Mouse (Mus musculus) myocyte (in vitro differentiated cells): ENCODE measurements around the gene Gm9857. TPM values are rescaled to one million over a fixed set of nuclear protein-coding genes. Genes with fewer than 3 reads are reported as not detected.

Experiments used
- H3K27me3 ChIP-seq: one replicate; pipeline ENCODE4 v1.6.1; 2011; ENCODE audit not compliant: control insufficient read depth, insufficient read depth, insufficient read length
- H3K36me3 ChIP-seq: one replicate; pipeline ENCODE4 v1.6.1; 2011; ENCODE audit not compliant: control insufficient read depth, insufficient read depth
- H3K4me2 ChIP-seq: one replicate; pipeline ENCODE4 v1.6.1; 2011; ENCODE audit warnings: low read depth, control low read depth
- H3K4me3 ChIP-seq: one replicate; pipeline ENCODE4 v1.5.1; 2011; ENCODE audit warnings: mild to moderate bottlenecking, control low read depth, moderate library complexity
- H3K79me2 ChIP-seq: one replicate; pipeline ENCODE4 v1.6.1; 2011; ENCODE audit not compliant: control insufficient read depth, insufficient read depth
- H3ac ChIP-seq: one replicate; pipeline ENCODE4 v1.6.1; 2011; ENCODE audit not compliant: control insufficient read depth, insufficient read length
- CEBPB ChIP-seq: IDR thresholded peaks from 2 replicates; pipeline ENCODE4 v1.6.1; 2011; ENCODE audit warnings: mild to moderate bottlenecking, moderate library complexity; ENCODE audit not compliant: poor library complexity, insufficient read depth, severe bottlenecking
- E2F4 ChIP-seq: IDR thresholded peaks from one replicate; pipeline ENCODE4 v1.6.1; 2011; ENCODE audit warnings: mild to moderate bottlenecking, control low read depth, moderate library complexity; ENCODE audit not compliant: insufficient read depth
- MAX ChIP-seq: IDR thresholded peaks from one replicate; pipeline ENCODE4 v1.6.1; 2011; ENCODE audit warnings: low read depth, mild to moderate bottlenecking, control low read depth
- MYOD1 ChIP-seq, 3 experiments: IDR thresholded peaks; one replicate each; pipeline ENCODE4 v1.6.1; 2011; ENCODE audit warnings: control low read depth in 2 of 3, low read depth in 2 of 3, mild to moderate bottlenecking in 2 of 3, moderate library complexity in 1 of 3; ENCODE audit not compliant: insufficient read length in 2 of 3, control insufficient read depth in 1 of 3
- MYOG ChIP-seq, 3 experiments: IDR thresholded peaks; one replicate each; pipeline ENCODE4 v1.6.1; 2011; ENCODE audit warnings: control low read depth in 2 of 3, low read depth in 2 of 3, mild to moderate bottlenecking in 2 of 3; ENCODE audit not compliant: insufficient read length in 2 of 3, control insufficient read depth in 1 of 3, insufficient read depth in 1 of 3
- POLR2A ChIP-seq: IDR thresholded peaks from one replicate; pipeline ENCODE4 v1.6.1; 2011; ENCODE audit warnings: low read depth, mild to moderate bottlenecking, control low read depth, moderate library complexity; ENCODE audit not compliant: insufficient read length
- POLR2AphosphoS2 ChIP-seq: IDR thresholded peaks from one replicate; pipeline ENCODE4 v1.6.1; 2011; ENCODE audit warnings: low read depth, control low read depth; ENCODE audit not compliant: insufficient read length
- REST ChIP-seq: IDR thresholded peaks from one replicate; pipeline ENCODE4 v1.6.1; 2011; ENCODE audit warnings: mild to moderate bottlenecking, control low read depth, moderate library complexity; ENCODE audit not compliant: insufficient read depth, insufficient read length
- SRF ChIP-seq: IDR thresholded peaks from one replicate; pipeline ENCODE4 v1.6.1; 2011; ENCODE audit warnings: low read depth; ENCODE audit not compliant: control insufficient read depth, insufficient read length
- TCF12 ChIP-seq: IDR thresholded peaks from one replicate; pipeline ENCODE4 v1.6.1; 2011; ENCODE audit warnings: mild to moderate bottlenecking, control low read depth; ENCODE audit not compliant: poor library complexity, insufficient read depth, severe bottlenecking
- TCF3 ChIP-seq: IDR thresholded peaks from one replicate; pipeline ENCODE4 v1.6.1; 2011; ENCODE audit warnings: low read depth, control low read depth; ENCODE audit not compliant: insufficient read length
- USF1 ChIP-seq: IDR thresholded peaks from one replicate; pipeline ENCODE4 v1.6.1; 2011; ENCODE audit warnings: low read depth, mild to moderate bottlenecking, control low read depth, moderate library complexity
- polyA plus RNA-seq: library from polyadenylated mRNA; unstranded; fragments of >200 nt; fragmentation: generic; extraction: Trizol; gene quantifications from one replicate; pipeline ENCODE4 v1.2.1, GENCODE M21; 2012; ENCODE audit warnings: missing spikeins

Gene Gm9857
- polyA plus RNA-seq, 1 experiment = not detected

DNA sequence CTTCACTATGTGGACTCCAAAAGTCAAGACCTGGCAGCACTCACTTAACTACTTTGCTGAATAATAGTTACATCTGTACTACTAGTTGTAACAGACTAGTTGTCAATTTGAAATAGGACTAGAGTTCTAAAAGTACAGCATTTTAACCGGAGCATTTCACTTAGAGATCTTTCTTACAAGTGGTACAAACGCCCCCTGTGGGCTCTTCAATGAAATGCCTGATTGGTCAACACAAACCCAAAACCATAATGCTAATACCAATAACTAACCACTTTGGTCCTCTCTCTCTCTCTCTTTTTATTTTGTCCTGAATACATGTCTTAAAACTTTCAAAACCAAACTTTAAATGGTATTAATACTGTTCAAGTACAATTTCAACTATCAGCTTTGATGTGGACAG lies 38.2 kb downstream of the Gm9857 start:
- H3ac ChIP-seq = no peak overlapping the region
- peaks cover 63% of the 10 kb centered on the region for H3K36me3 ChIP-seq
- TF ChIP-seq SRF (no peak), POLR2AphosphoS2 (no peak), MAX (no peak), MYOD1 (IDR thresholded peaks at IDR 0.05; ENCODE audit: control insufficient read depth in 1 of 3, insufficient read length in 2 of 3, low read depth in 2 of 3) (no peak), TCF3 (no peak), CEBPB (no peak), POLR2A (no peak), TCF12 (no peak), USF1 (no peak), MYOG (IDR thresholded peaks at IDR 0.05; ENCODE audit: control insufficient read depth in 1 of 3, insufficient read depth in 1 of 3, insufficient read length in 2 of 3, low read depth in 2 of 3) (no peak), REST (no peak), E2F4 (no peak)
- peaks cover 9% of the 10 kb centered on the region for H3K79me2 ChIP-seq
- H3K27me3 ChIP-seq = no peaks in the 10 kb centered on the region
- no peak overlapping the region for H3K4me2 ChIP-seq
- H3K4me3 ChIP-seq = no peak overlapping the region

DNA sequence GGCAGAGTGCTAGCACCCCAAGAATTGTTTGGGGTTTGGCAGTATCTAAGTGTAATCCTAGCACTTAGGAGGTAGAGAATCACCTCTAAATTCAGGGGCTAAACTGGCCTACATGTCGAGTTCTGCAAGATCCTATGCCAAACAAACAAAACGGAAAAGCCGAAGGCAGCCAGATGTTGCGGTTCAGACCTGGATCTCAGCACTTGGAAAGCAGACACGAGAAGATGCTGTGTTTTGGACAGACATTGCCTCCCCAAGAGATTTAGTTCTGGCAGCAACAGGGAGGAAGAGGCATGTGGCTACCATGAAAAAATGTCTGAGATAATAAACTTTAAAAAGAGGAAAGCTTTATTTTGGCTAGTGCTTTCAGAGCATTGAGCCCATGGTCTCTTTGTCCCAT lies 39.6 kb downstream of the Gm9857 start:
- no peaks in the 10 kb centered on the region for H3K79me2 ChIP-seq
- H3K4me3 ChIP-seq = no peak overlapping the region
- no peak for TF ChIP-seq TCF3
- TF ChIP-seq POLR2AphosphoS2 = peak; percentile 39
- no peak overlapping the region for H3ac ChIP-seq
- peaks cover 50% of the 10 kb centered on the region for H3K36me3 ChIP-seq
- H3K4me2 ChIP-seq = no peak overlapping the region
- no peaks in the 10 kb centered on the region for H3K27me3 ChIP-seq

DNA sequence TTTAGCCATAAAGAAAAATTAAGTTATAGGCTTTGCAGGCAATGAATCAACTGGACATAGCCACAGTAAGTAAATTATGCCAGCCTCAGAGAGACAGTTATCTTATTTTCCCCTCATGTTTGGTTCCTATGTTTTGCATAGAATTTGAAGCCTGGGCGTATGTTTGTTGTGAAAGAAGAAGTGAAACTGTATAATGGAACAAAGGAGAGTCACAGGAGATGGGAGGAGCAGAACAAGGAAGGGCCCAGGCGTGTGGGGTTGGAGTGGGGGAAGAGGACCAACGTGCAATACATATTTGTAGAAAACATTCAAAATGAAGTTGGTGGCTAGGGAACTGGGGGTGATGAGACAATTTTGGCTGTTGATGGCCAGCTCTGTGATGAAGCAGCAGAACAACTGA lies 40.1 kb downstream of the Gm9857 start:
- no peak for TF ChIP-seq E2F4
- TF ChIP-seq TCF3 = no peak
- no peak for TF ChIP-seq MYOD1 (IDR thresholded peaks at IDR 0.05; ENCODE audit: control insufficient read depth in 1 of 3, insufficient read length in 2 of 3, low read depth in 2 of 3)
- no peak for TF ChIP-seq SRF
- no peak for TF ChIP-seq TCF12
- H3K36me3 ChIP-seq = peaks cover 45% of the 10 kb centered on the region
- no peaks in the 10 kb centered on the region for H3K79me2 ChIP-seq
- no peak overlapping the region for H3K4me3 ChIP-seq
- no peak overlapping the region for H3K4me2 ChIP-seq
- no peaks in the 10 kb centered on the region for H3K27me3 ChIP-seq
- no peak overlapping the region for H3ac ChIP-seq

DNA sequence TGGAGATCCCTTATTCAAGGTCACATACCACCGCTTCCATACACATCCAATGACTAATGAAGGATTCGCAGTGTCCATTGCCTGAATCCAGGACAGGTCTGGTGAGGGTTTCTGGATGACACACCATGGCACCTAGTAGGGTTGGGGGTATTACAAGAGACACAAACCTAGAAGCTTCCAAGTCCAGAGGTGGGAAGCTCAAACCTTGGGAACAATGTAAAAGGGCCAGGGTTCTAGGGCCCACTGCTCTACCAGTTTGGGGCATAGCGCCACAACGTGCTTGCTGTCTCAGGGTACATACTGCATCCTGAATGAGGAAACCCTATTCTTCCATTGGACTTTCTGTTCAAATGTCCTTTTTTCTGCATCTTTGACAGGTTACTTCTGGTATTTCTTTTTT lies 41.6 kb downstream of the Gm9857 start:
- no peak overlapping the region for H3K4me2 ChIP-seq

DNA sequence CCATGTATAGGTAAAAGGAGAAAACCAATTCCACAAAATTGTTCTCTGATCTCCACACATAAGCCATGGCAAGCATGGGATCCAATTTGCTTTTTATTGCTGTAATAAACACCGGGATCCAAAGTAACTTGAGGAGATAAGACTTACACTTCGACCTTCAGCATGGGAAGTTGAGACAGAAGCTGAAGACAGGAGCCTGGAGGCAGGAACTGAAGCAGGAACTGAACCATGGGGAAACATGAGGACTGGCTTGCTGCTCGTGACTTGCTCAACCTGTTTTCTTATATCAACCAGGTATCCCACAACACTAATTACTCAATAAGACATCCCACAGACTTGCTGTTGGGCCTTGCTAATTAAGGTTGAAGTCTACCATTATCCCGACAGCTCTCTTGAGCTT lies 47.3 kb downstream of the Gm9857 start:
- Histone ChIP-seq H3ac (no peak overlapping the region), H3K79me2 (no peaks in the 10 kb centered on the region), H3K27me3 (no peaks in the 10 kb centered on the region), H3K4me2 (no peak overlapping the region), H3K4me3 (no peak overlapping the region), H3K36me3 (no peaks in the 10 kb centered on the region)
- no peak for TF ChIP-seq POLR2A
- TF ChIP-seq REST = no peak
- no peak for TF ChIP-seq POLR2AphosphoS2
- TF ChIP-seq E2F4 = no peak
- no peak for TF ChIP-seq MYOD1 (IDR thresholded peaks at IDR 0.05; ENCODE audit: control insufficient read depth in 1 of 3, insufficient read length in 2 of 3, low read depth in 2 of 3)
- TF ChIP-seq TCF12 = no peak

More for the DNA sequence above, 41.6 kb downstream of the Gm9857 start:
- Histone ChIP-seq H3K4me3 (no peak overlapping the region), H3K36me3 (peaks cover 30% of the 10 kb centered on the region), H3K79me2 (no peaks in the 10 kb centered on the region), H3ac (no peak overlapping the region), H3K27me3 (no peaks in the 10 kb centered on the region)
- peak; percentile 82 for TF ChIP-seq POLR2AphosphoS2
- TF ChIP-seq USF1 = no peak

DNA sequence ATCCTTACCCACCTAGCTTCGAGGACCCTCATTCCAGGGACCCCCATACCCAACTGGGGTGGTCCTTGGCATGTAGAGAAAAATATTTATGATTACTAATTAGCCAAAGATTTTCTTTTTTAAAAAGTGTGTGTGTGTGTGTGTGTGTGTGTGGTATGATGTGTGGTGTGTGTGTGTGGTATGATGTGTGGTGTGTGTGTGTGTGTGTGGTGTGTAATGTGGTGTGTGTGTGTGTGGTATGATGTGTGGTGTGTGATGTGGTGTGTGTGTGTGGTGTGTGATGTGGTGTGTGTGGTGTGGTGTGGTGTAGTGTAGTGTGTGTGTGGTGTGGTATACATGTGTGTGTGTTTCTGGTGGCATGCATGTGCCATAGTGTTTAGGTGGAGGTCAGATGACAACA lies 48.2 kb downstream of the Gm9857 start:
- TF ChIP-seq CEBPB (no peak), POLR2A (no peak), MAX (no peak), MYOG (IDR thresholded peaks at IDR 0.05; ENCODE audit: control insufficient read depth in 1 of 3, insufficient read depth in 1 of 3, insufficient read length in 2 of 3, low read depth in 2 of 3) (no peak), TCF3 (no peak), MYOD1 (IDR thresholded peaks at IDR 0.05; ENCODE audit: control insufficient read depth in 1 of 3, insufficient read length in 2 of 3, low read depth in 2 of 3) (no peak), TCF12 (no peak), E2F4 (no peak), REST (no peak), SRF (no peak), USF1 (no peak), POLR2AphosphoS2 (no peak)
- Histone ChIP-seq H3K4me2 (no peak overlapping the region), H3K27me3 (no peaks in the 10 kb centered on the region), H3K36me3 (no peaks in the 10 kb centered on the region), H3ac (no peak overlapping the region), H3K79me2 (no peaks in the 10 kb centered on the region), H3K4me3 (no peak overlapping the region)

Other genes with a start within 250 kb of the Gm9857 start
- 16.4 TPM for gene Gpsm2, start 218.1 kb downstream of the Gm9857 start, polyA plus RNA-seq
- 2.9 TPM for gene Aknad1, start 200.8 kb downstream of the Gm9857 start, polyA plus RNA-seq
- 11.9 TPM for gene Stxbp3, start 99.9 kb downstream of the Gm9857 start, polyA plus RNA-seq
- gene Fndc7, start 50.4 kb downstream of the Gm9857 start, polyA plus RNA-seq = 0.26 TPM
- 19.0 TPM for gene Prpf38b, start 28.7 kb downstream of the Gm9857 start, polyA plus RNA-seq
- not detected for gene Henmt1, start 572 bp downstream of the Gm9857 start, polyA plus RNA-seq
- 3.7 TPM for gene Fam102b, start 87.2 kb upstream of the Gm9857 start, polyA plus RNA-seq
- gene Slc25a54, start 140.0 kb upstream of the Gm9857 start, polyA plus RNA-seq = 0.02 TPM
- gene Slc25a24, start 182.7 kb upstream of the Gm9857 start, polyA plus RNA-seq = 13.9 TPM